ENCODE assay signal across 7 mouse cellular contexts in the genomic region with DNA sequence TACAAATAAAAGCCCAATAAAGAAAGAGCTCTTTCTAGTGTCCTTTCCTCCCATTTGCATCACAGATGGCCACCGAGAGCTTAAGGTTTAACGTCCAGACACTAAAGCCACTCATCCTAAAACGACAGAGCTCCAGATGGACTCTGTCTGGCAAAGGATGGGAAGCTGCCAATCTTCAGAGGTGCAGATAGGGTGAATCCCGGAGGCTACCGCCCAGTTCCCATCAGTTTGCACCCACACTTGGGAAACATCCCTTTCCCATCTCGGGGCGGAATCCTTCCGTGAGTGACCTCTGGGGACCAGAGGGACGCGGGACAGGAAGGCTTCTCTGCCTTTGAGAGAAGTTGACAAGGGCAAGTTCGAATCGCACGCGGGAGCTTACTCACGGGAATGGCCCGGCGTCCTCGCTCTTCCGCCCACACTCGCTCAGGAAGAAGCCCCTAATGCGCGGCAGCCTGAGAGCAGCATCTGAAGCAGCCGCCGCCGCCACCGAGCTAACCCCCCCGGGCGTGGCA. TPM values are rescaled to one million over a fixed set of nuclear protein-coding genes. Genes with fewer than 3 reads are reported as not detected.
DNase-seq lines count a peak whose midpoint lies in the region; ATAC-seq and TF ChIP-seq lines count a peak whose summit lies in the region.

No protein-coding gene starts in this region.

- ATAC-seq in neural tube, embryonic 11.5 days (ENCODE audit: insufficient read depth, low FRiP score, low TSS enrichment): peak; percentile 46
- no peak for ATAC-seq in limb, embryonic 11.5 days (ENCODE audit: insufficient number of reproducible peaks, low FRiP score, low TSS enrichment, low read depth)
- peak; percentile 14; the same call in 1 of the 2 replicates for ATAC-seq in stomach, embryonic 14.5 days (ENCODE audit: insufficient number of reproducible peaks, insufficient read depth, low FRiP score, low read depth)

- no peaks in the 10 kb centered on the region for H3K36me3 ChIP-seq in neural tube, embryonic 11.5 days (ENCODE audit: control insufficient read depth, insufficient read depth, low read length)
- no peaks in the 10 kb centered on the region for H3K36me3 ChIP-seq in limb, embryonic 11.5 days (ENCODE audit: control insufficient read depth, insufficient read depth, low read length)
- H3K36me3 ChIP-seq in stomach, embryonic 14.5 days (ENCODE audit: control insufficient read depth, insufficient read depth, low read length): no peaks in the 10 kb centered on the region

- peak overlapping the region; percentile 88 for H3K9ac ChIP-seq in neural tube, embryonic 11.5 days (ENCODE audit: low read length)
- peak overlapping the region; percentile 87 for H3K9ac ChIP-seq in limb, embryonic 11.5 days (ENCODE audit: low read length)
- peak overlapping the region; percentile 86 for H3K9ac ChIP-seq in stomach, embryonic 14.5 days (replicated peaks; ENCODE audit: low read depth, low read length)

- H3K4me2 ChIP-seq in neural tube, embryonic 11.5 days (ENCODE audit: low read depth): peak overlapping the region; percentile 42
- peak overlapping the region; percentile 77 for H3K4me2 ChIP-seq in limb, embryonic 11.5 days (ENCODE audit: low read depth, severe bottlenecking)
- H3K4me2 ChIP-seq in stomach, embryonic 14.5 days (replicated peaks; ENCODE audit: low read depth, low read length): peak overlapping the region; percentile 68

- no peak for TF ChIP-seq CTCF in embryonic fibroblast, embryonic 13.5 days (IDR thresholded peaks at IDR 0.05; ENCODE audit: borderline replicate concordance, insufficient read depth, low read length)

- H3K27me3 ChIP-seq in neural tube, embryonic 11.5 days (ENCODE audit: control insufficient read depth, insufficient read depth, low read length): no peaks in the 10 kb centered on the region
- no peaks in the 10 kb centered on the region for H3K27me3 ChIP-seq in limb, embryonic 11.5 days (ENCODE audit: control insufficient read depth, insufficient read depth, low read length)
- no peaks in the 10 kb centered on the region for H3K27me3 ChIP-seq in stomach, embryonic 14.5 days (ENCODE audit: control insufficient read depth, insufficient read depth, low read length)

- H3K4me1 ChIP-seq in neural tube, embryonic 11.5 days (ENCODE audit: control insufficient read depth, insufficient read depth, low read length): peaks cover 7% of the 10 kb centered on the region; the same call in 1 of the 2 replicates
- peaks cover 6% of the 10 kb centered on the region; the same call in 1 of the 2 replicates for H3K4me1 ChIP-seq in embryonic fibroblast, embryonic 13.5 days (ENCODE audit: control insufficient read depth, insufficient read depth, low read length)
- H3K4me1 ChIP-seq in limb, embryonic 11.5 days (ENCODE audit: control insufficient read depth, insufficient read depth, low read length): 0 out of 2 replicates have a peak, but pooled peaks cover 6% of the 10 kb centered on the region
- H3K4me1 ChIP-seq in stomach, embryonic 14.5 days (ENCODE audit: control insufficient read depth, insufficient read depth, low read length): peaks cover 12% of the 10 kb centered on the region; the same call in 1 of the 2 replicates

- H3K9me3 ChIP-seq in neural tube, embryonic 11.5 days (ENCODE audit: control insufficient read depth, low read length): no peaks in the 10 kb centered on the region
- H3K9me3 ChIP-seq in limb, embryonic 11.5 days (ENCODE audit: control insufficient read depth, low read length): no peaks in the 10 kb centered on the region
- no peaks in the 10 kb centered on the region for H3K9me3 ChIP-seq in stomach, embryonic 14.5 days (ENCODE audit: control insufficient read depth, low read depth, low read length)

- H3K27ac ChIP-seq in neural tube, embryonic 11.5 days (ENCODE audit: low read depth, low read length): peak overlapping the region; percentile 70
- H3K27ac ChIP-seq in embryonic fibroblast, embryonic 13.5 days (ENCODE audit: insufficient read depth, low read length): peak overlapping the region; percentile 30; the same call in 1 of the 2 replicates
- no peak overlapping the region for H3K27ac ChIP-seq in limb, embryonic 11.5 days (replicated peaks; ENCODE audit: low read depth, low read length)
- peak overlapping the region; percentile 71 for H3K27ac ChIP-seq in stomach, embryonic 14.5 days (ENCODE audit: low read length)

- H3K4me3 ChIP-seq in neural tube, embryonic 11.5 days (ENCODE audit: low read depth, low read length): peak overlapping the region; percentile 82
- peak overlapping the region; percentile 90 for H3K4me3 ChIP-seq in embryonic fibroblast, embryonic 13.5 days (ENCODE audit: insufficient read depth, low read length)
- peak overlapping the region; percentile 88 for H3K4me3 ChIP-seq in limb, embryonic 11.5 days (ENCODE audit: low read depth, low read length)
- H3K4me3 ChIP-seq in stomach, embryonic 14.5 days (ENCODE audit: low read depth, low read length): peak overlapping the region; percentile 95

- DNase-seq in neural tube, embryonic 11.5 days (ENCODE audit: low spot score): no peak
- no peak for DNase-seq in neural tube, embryonic 10.5 days (ENCODE audit: extremely low spot score, low spot score)
- DNase-seq in limb, embryonic 11.5 days (ENCODE audit: low spot score): no peak
- no peak for DNase-seq in frontal cortex, adult 2 months (ENCODE audit: extremely low spot score in 1 of 2, low spot score in 1 of 2)
- DNase-seq in right cerebral cortex, postnatal 36 days (ENCODE audit: low spot score in 2 of 2): no peak

- WGBS in neural tube, embryonic 11.5 days: 2% methylated on average over 28 of the region's 28 CpGs
- under 1% methylated on average over 28 of the region's 28 CpGs for WGBS in limb, embryonic 11.5 days
- WGBS in stomach, embryonic 14.5 days: 0% methylated on average over 28 of the region's 28 CpGs

- no peak for TF ChIP-seq POLR2A in embryonic fibroblast, embryonic 13.5 days (IDR thresholded peaks at IDR 0.05; ENCODE audit: low read depth, low read length)

RNA-seq across cellular contexts. Expression of a gene that starts 0.3 kb away (rescaled TPM):
- 13.7 and 14.0 TPM in 2 replicates for polyA plus RNA-seq in neural tube, embryonic 11.5 days (2014; fragmentation: Nextera tagmentation; extraction: Ambion mirVana)
- polyA plus RNA-seq in embryonic fibroblast, embryonic 13.5 days (2011; ENCODE audit: insufficient read length, low read depth, missing spikeins): 31.8 and 34.7 TPM in 2 replicates
- 8.3 and 10.0 TPM in 2 replicates for polyA plus RNA-seq in limb, embryonic 11.5 days (2014; fragmentation: Nextera tagmentation; extraction: Ambion mirVana)
- 12.8 and 13.5 TPM in 2 replicates for polyA plus RNA-seq in stomach, embryonic 14.5 days (2014; fragmentation: Nextera tagmentation; extraction: Ambion mirVana)
- polyA plus RNA-seq in frontal cortex, adult 2 months (2012; rRNA removed): 74.6 and 77.6 TPM in 2 replicates

RNA-seq across cellular contexts. Expression of a gene that starts 0.4 kb away (rescaled TPM):
- polyA plus RNA-seq in neural tube, embryonic 11.5 days (2014; fragmentation: Nextera tagmentation; extraction: Ambion mirVana): 37.4 and 44.7 TPM in 2 replicates
- polyA plus RNA-seq in embryonic fibroblast, embryonic 13.5 days (2011; ENCODE audit: insufficient read length, low read depth, missing spikeins): 16.1 and 16.8 TPM in 2 replicates
- 23.2 and 23.8 TPM in 2 replicates for polyA plus RNA-seq in limb, embryonic 11.5 days (2014; fragmentation: Nextera tagmentation; extraction: Ambion mirVana)
- 26.4 and 30.0 TPM in 2 replicates for polyA plus RNA-seq in stomach, embryonic 14.5 days (2014; fragmentation: Nextera tagmentation; extraction: Ambion mirVana)
- polyA plus RNA-seq in frontal cortex, adult 2 months (2012; rRNA removed): 30.6 and 35.1 TPM in 2 replicates
